Mouse (Mus musculus): Measurements from ENCODE around the gene Gm4907.
"Not testable (repeated sequence)": the region's sequence is repeated elsewhere in the genome, so short reads cannot be mapped to it uniquely, and the experiment has no call there.

The Gm4907 gene

GRCm38 (mm10) chrX:23882253-23882652, at the start of gene Gm4907:
Gene Gm4907 (plus strand): TSS chrX:23882553.
- not testable (repeated sequence) for DNase-seq

GRCm38 (mm10) chrX:23833784-23834183, 48.6 kb upstream of the Gm4907 start:
- not testable (repeated sequence) for DNase-seq

DNA sequence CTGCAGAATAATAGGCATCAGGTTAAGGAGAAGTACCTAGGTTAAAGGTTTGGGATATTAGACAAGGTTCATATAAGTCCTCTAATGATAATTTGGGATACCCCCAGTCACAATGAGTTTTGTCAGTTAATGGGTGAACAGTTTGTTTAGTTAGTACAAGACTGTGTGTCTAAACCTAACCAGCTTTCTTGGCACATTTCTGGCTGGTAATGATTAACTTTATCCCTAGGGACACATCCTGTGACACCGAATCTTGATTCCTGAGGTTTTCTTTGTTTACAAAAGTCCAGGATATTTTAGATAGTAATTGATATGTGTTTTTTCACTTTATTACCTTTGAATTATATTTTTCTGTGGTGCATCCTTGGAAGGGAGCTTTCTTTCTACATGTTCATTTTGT, 41.4 kb upstream of the Gm4907 start:
- DNase-seq, result no peak

- no peak for DNase-seq
Measured at GRCm38 (mm10) chrX:23954161-23954560, 71.8 kb downstream of the Gm4907 start.

All from spleen, adult 18-20 months (tissue).